Mouse (Mus musculus): Measurements from ENCODE around the gene Tmem237. TPM values are rescaled to one million over a fixed set of nuclear protein-coding genes. Genes with fewer than 3 reads are reported as not detected.

Gene Tmem237
- polyA plus RNA-seq, 1 experiment from 2014 or later = 38.5 TPM

DNA sequence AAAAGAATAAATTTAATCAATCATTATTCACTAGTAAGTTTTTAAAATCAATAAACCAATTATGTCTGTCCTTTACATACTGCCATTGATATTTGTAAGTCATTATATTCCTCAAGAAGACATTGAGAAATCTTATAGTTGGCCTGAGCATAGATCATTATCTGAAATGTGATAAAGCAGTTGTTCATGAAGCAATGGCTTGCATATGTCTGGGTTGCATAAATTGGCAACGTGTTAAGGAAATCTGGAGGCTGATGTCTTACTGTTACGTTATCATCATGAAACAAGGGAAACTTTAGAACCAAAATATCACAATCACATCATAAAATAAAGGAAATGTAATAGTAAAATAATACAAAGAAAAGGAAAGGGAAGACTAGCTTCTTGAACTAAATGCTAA lies 68.9 kb downstream of the Tmem237 start:
- Histone ChIP-seq H3K36me3 (ENCODE audit: control insufficient read depth, insufficient read depth, low read length) (no peaks in the 10 kb centered on the region), H3K4me1 (replicated peaks; ENCODE audit: control insufficient read depth, insufficient read depth, low read length) (no peaks in the 10 kb centered on the region), H3K4me2 (ENCODE audit: low read depth, low read length) (no peak overlapping the region), H3K4me3 (ENCODE audit: low read length) (no peak overlapping the region), H3K9me3 (ENCODE audit: control insufficient read depth, low read length) (no peaks in the 10 kb centered on the region), H3K27ac (ENCODE audit: low read length) (no peak overlapping the region), H3K27me3 (ENCODE audit: control insufficient read depth, insufficient read depth, low read depth, low read length) (no peaks in the 10 kb centered on the region), H3K9ac (ENCODE audit: low read length) (no peak overlapping the region)
- no peak for ATAC-seq (ENCODE audit: low read depth)
- 42% methylated on average over 2 of the region's 2 CpGs for WGBS

Other genes starting within 250 kb of the Tmem237 start
- gene Trak2, start 147.0 kb downstream of the Tmem237 start, polyA plus RNA-seq (2015; fragmentation: Nextera tagmentation; extraction: Ambion mirVana) = 13.6 and 14.0 TPM in 2 replicates
- gene Stradb, start 146.9 kb downstream of the Tmem237 start, polyA plus RNA-seq (2015; fragmentation: Nextera tagmentation; extraction: Ambion mirVana) = 21.9 and 23.7 TPM in 2 replicates
- gene C2cd6, start 25.5 kb downstream of the Tmem237 start, polyA plus RNA-seq (2015; fragmentation: Nextera tagmentation; extraction: Ambion mirVana) = not detected in 2 replicates
- 0.06 and 0.41 TPM in 2 replicates for gene Mpp4, start 43.0 kb upstream of the Tmem237 start, polyA plus RNA-seq (2015; fragmentation: Nextera tagmentation; extraction: Ambion mirVana)
- 11.2 and 11.6 TPM in 2 replicates for gene Als2, start 116.8 kb upstream of the Tmem237 start, polyA plus RNA-seq (2015; fragmentation: Nextera tagmentation; extraction: Ambion mirVana)
- gene Cdk15, start 136.5 kb upstream of the Tmem237 start, polyA plus RNA-seq (2015; fragmentation: Nextera tagmentation; extraction: Ambion mirVana) = not detected in 2 replicates

All from lung, embryonic 16.5 days (tissue).